Mouse (Mus musculus): ENCODE results near the gene Adss.
A peak's percentile ranks its signal among the peaks of the same experiment; 100 is the strongest.
"Not testable (repeated sequence)": the region's sequence is repeated elsewhere in the genome, so short reads cannot be mapped to it uniquely, and the experiment has no call there.

The Adss gene

GRCm38 (mm10) chr1:177796193-177796939 is at the start of gene Adss:
TSS of gene Adss (minus strand) at chr1:177796511.
- DNase-seq, result peak; percentile 99

GRCm38 (mm10) chr1:177845812-177846211 is 49.5 kb upstream of the Adss start:
- DNase-seq, result not testable (repeated sequence)

GRCm38 (mm10) chr1:177827776-177828175 is 31.5 kb upstream of the Adss start:
- DNase-seq, result not testable (repeated sequence)

GRCm38 (mm10) chr1:177806772-177807171 is 10.5 kb upstream of the Adss start:
- not testable (repeated sequence) for DNase-seq

GRCm38 (mm10) chr1:177803511-177803910 is 7.2 kb upstream of the Adss start:
- DNase-seq, result no peak

- DNase-seq, result peak; percentile 38
Observed at GRCm38 (mm10) chr1:177797151-177797755, 942 bp upstream of the Adss start.

GRCm38 (mm10) chr1:177795421-177796192 is 704 bp downstream of the Adss start:
- DNase-seq, result no peak

- no peak for DNase-seq
Observed at GRCm38 (mm10) chr1:177794866-177795265, 1.4 kb downstream of the Adss start.

GRCm38 (mm10) chr1:177792835-177793234 is 3.5 kb downstream of the Adss start:
- no peak for DNase-seq

- no peak for DNase-seq
Observed at GRCm38 (mm10) chr1:177777397-177777796, 18.9 kb downstream of the Adss start.

- no peak for DNase-seq
Observed at GRCm38 (mm10) chr1:177768931-177769330, 27.4 kb downstream of the Adss start.

- DNase-seq, result no peak
Observed at GRCm38 (mm10) chr1:177757249-177757648, 39.1 kb downstream of the Adss start.

GRCm38 (mm10) chr1:177753496-177753895 is 42.8 kb downstream of the Adss start:
- DNase-seq, result no peak

- DNase-seq, result no peak
Observed at GRCm38 (mm10) chr1:177747869-177748540, 48.3 kb downstream of the Adss start.

- DNase-seq, result no peak
Observed at GRCm38 (mm10) chr1:177744521-177745325, 51.6 kb downstream of the Adss start.

- no peak for DNase-seq
Observed at GRCm38 (mm10) chr1:177742119-177742518, 54.2 kb downstream of the Adss start.

- DNase-seq, result no peak
Observed at GRCm38 (mm10) chr1:177740707-177741106, 55.6 kb downstream of the Adss start.

GRCm38 (mm10) chr1:177737505-177738105 is 58.7 kb downstream of the Adss start:
- no peak for DNase-seq

- no peak for DNase-seq
Observed at GRCm38 (mm10) chr1:177731973-177732372, 64.3 kb downstream of the Adss start.

- DNase-seq, result no peak
Observed at GRCm38 (mm10) chr1:177729043-177730024, 67.0 kb downstream of the Adss start, which contains the start of gene 1700016C15Rik. TSS of gene 1700016C15Rik (plus strand) at chr1:177729814.
